Mouse (Mus musculus): Measurements from ENCODE around the gene Sympk. TPM values are rescaled to one million over a fixed set of nuclear protein-coding genes. Genes with fewer than 3 reads are reported as not detected.

Sympk gene
- polyA plus RNA-seq, 1 experiment from 2014 or later: 10.4 TPM

GRCm38 (mm10) chr7:19086042-19086441, 61.9 kb downstream of the Sympk start:
- no peak overlapping the region for H3K9ac ChIP-seq (replicated peaks; ENCODE audit: low read depth)
- peak; percentile 73 for DNase-seq (ENCODE audit: low spot score)
- H3K4me2 ChIP-seq (replicated peaks; ENCODE audit: low read depth, low read length): peak overlapping the region; percentile 54; the same call in 1 of the 2 replicates
- H3K9me3 ChIP-seq (ENCODE audit: low read length): no peaks in the 10 kb centered on the region
- H3K27ac ChIP-seq (ENCODE audit: low read length): no peak overlapping the region
- ATAC-seq: peak; percentile 53
- no peaks in the 10 kb centered on the region for H3K27me3 ChIP-seq (replicated peaks; ENCODE audit: insufficient read depth, low read length)
- TF ChIP-seq EP300 (IDR thresholded peaks at IDR 0.05) (no peak), CTCF (IDR thresholded peaks at IDR 0.05) (no peak)
- 11% methylated on average over 14 of the region's 14 CpGs for WGBS
- H3K36me3 ChIP-seq (ENCODE audit: insufficient read depth, low read length): peaks cover 13% of the 10 kb centered on the region; the same call in 1 of the 2 replicates
- peaks cover 19% of the 10 kb centered on the region for H3K4me1 ChIP-seq (ENCODE audit: insufficient read depth, low read depth, low read length)
- peak overlapping the region; percentile 1; the same call in 1 of the 2 replicates for H3K4me3 ChIP-seq (ENCODE audit: low read depth, low read length)

GRCm38 (mm10) chr7:19086760-19087159, 62.6 kb downstream of the Sympk start:
- Histone ChIP-seq H3K4me3 (ENCODE audit: low read depth, low read length) (no peak overlapping the region), H3K27ac (ENCODE audit: low read length) (no peak overlapping the region), H3K36me3 (ENCODE audit: insufficient read depth, low read length) (peaks cover 6% of the 10 kb centered on the region; the same call in 1 of the 2 replicates), H3K4me2 (replicated peaks; ENCODE audit: low read depth, low read length) (no peak overlapping the region), H3K9me3 (ENCODE audit: low read length) (no peaks in the 10 kb centered on the region), H3K9ac (replicated peaks; ENCODE audit: low read depth) (no peak overlapping the region), H3K27me3 (replicated peaks; ENCODE audit: insufficient read depth, low read length) (no peaks in the 10 kb centered on the region), H3K4me1 (ENCODE audit: insufficient read depth, low read depth, low read length) (peaks cover 19% of the 10 kb centered on the region)
- TF ChIP-seq CTCF (IDR thresholded peaks at IDR 0.05): no peak
- TF ChIP-seq EP300 (IDR thresholded peaks at IDR 0.05): no peak
- no peak for ATAC-seq
- WGBS: 75% methylated on average over 18 of the region's 18 CpGs
- no peak for DNase-seq (ENCODE audit: low spot score)

GRCm38 (mm10) chr7:19088813-19089212, 64.6 kb downstream of the Sympk start:
- no peak overlapping the region for H3K4me3 ChIP-seq (ENCODE audit: low read depth, low read length)
- H3K9me3 ChIP-seq (ENCODE audit: low read length): no peaks in the 10 kb centered on the region
- DNase-seq (ENCODE audit: low spot score): peak; percentile 76
- H3K36me3 ChIP-seq (ENCODE audit: insufficient read depth, low read length): no peaks in the 10 kb centered on the region
- no peak overlapping the region for H3K4me2 ChIP-seq (replicated peaks; ENCODE audit: low read depth, low read length)
- H3K9ac ChIP-seq (replicated peaks; ENCODE audit: low read depth): no peak overlapping the region
- no peaks in the 10 kb centered on the region for H3K27me3 ChIP-seq (replicated peaks; ENCODE audit: insufficient read depth, low read length)
- no peak for ATAC-seq
- peaks cover 18% of the 10 kb centered on the region for H3K4me1 ChIP-seq (ENCODE audit: insufficient read depth, low read depth, low read length)
- H3K27ac ChIP-seq (ENCODE audit: low read length): no peak overlapping the region
- TF ChIP-seq EP300 (IDR thresholded peaks at IDR 0.05) (no peak), CTCF (IDR thresholded peaks at IDR 0.05) (peak; percentile 89)
- WGBS: 34% methylated on average over 10 of the region's 10 CpGs

- Histone ChIP-seq H3K4me1 (ENCODE audit: insufficient read depth, low read depth, low read length) (peaks cover 14% of the 10 kb centered on the region), H3K27me3 (replicated peaks; ENCODE audit: insufficient read depth, low read length) (no peaks in the 10 kb centered on the region), H3K36me3 (ENCODE audit: insufficient read depth, low read length) (no peaks in the 10 kb centered on the region), H3K27ac (ENCODE audit: low read length) (no peak overlapping the region), H3K4me3 (ENCODE audit: low read depth, low read length) (no peak overlapping the region), H3K9me3 (ENCODE audit: low read length) (no peaks in the 10 kb centered on the region), H3K9ac (replicated peaks; ENCODE audit: low read depth) (no peak overlapping the region), H3K4me2 (replicated peaks; ENCODE audit: low read depth, low read length) (no peak overlapping the region)
- no peak for ATAC-seq
- TF ChIP-seq CTCF (IDR thresholded peaks at IDR 0.05): no peak
- TF ChIP-seq EP300 (IDR thresholded peaks at IDR 0.05): no peak
- WGBS: 66% methylated on average over 16 of the region's 17 CpGs
- no peak for DNase-seq (ENCODE audit: low spot score)
These were observed 67.7 kb downstream of the Sympk start for GRCm38 (mm10) chr7:19091913-19092312.

- DNase-seq (ENCODE audit: low spot score) (peak; percentile 55), ATAC-seq (peak; percentile 23)
- Histone ChIP-seq H3K36me3 (ENCODE audit: insufficient read depth, low read length) (no peaks in the 10 kb centered on the region), H3K27ac (ENCODE audit: low read length) (peak overlapping the region; percentile 26; the same call in 1 of the 2 replicates), H3K9me3 (ENCODE audit: low read length) (no peaks in the 10 kb centered on the region), H3K4me3 (ENCODE audit: low read depth, low read length) (peak overlapping the region; percentile 69; the same call in 1 of the 2 replicates), H3K27me3 (replicated peaks; ENCODE audit: insufficient read depth, low read length) (no peaks in the 10 kb centered on the region), H3K9ac (replicated peaks; ENCODE audit: low read depth) (no peak overlapping the region), H3K4me1 (ENCODE audit: insufficient read depth, low read depth, low read length) (peaks cover 14% of the 10 kb centered on the region), H3K4me2 (replicated peaks; ENCODE audit: low read depth, low read length) (peak overlapping the region; percentile 93)
- TF ChIP-seq CTCF (IDR thresholded peaks at IDR 0.05) (no peak), EP300 (IDR thresholded peaks at IDR 0.05) (no peak)
- 12% methylated on average over 37 of the region's 38 CpGs for WGBS
These were observed 68.4 kb downstream of the Sympk start for GRCm38 (mm10) chr7:19092381-19093173.

- peak; percentile 82 for DNase-seq (ENCODE audit: low spot score)
- no peak for TF ChIP-seq EP300 (IDR thresholded peaks at IDR 0.05)
- TF ChIP-seq CTCF (IDR thresholded peaks at IDR 0.05): peak; percentile 90
- Histone ChIP-seq H3K4me1 (ENCODE audit: insufficient read depth, low read depth, low read length) (peaks cover 14% of the 10 kb centered on the region), H3K9me3 (ENCODE audit: low read length) (no peaks in the 10 kb centered on the region), H3K27ac (ENCODE audit: low read length) (no peak overlapping the region; the same call in 1 of the 2 replicates), H3K9ac (replicated peaks; ENCODE audit: low read depth) (no peak overlapping the region), H3K4me3 (ENCODE audit: low read depth, low read length) (peak overlapping the region; percentile 69), H3K36me3 (ENCODE audit: insufficient read depth, low read length) (no peaks in the 10 kb centered on the region), H3K4me2 (replicated peaks; ENCODE audit: low read depth, low read length) (peak overlapping the region; percentile 93), H3K27me3 (replicated peaks; ENCODE audit: insufficient read depth, low read length) (no peaks in the 10 kb centered on the region)
- WGBS: 1% methylated on average over 7 of the region's 15 CpGs
- ATAC-seq: peak; percentile 74
These were observed 69.0 kb downstream of the Sympk start for GRCm38 (mm10) chr7:19093174-19093521.

Measured in lung, postnatal 0 days (tissue).